Mouse (Mus musculus) left cerebral cortex, postnatal 36 days (tissue): ENCODE results near the gene Tmem161a. TPM values are rescaled to one million over a fixed set of nuclear protein-coding genes. Genes with fewer than 3 reads are reported as not detected.

Experiments
- DNase-seq, 2 experiments: peaks; one replicate each; pipeline ENCODE4 v3.0.0; 2021 to 2022; ENCODE audit warnings: low spot score in 2 of 2, mixed read lengths in 1 of 2
- intact Hi-C: fragments of 180-260 bp; cut with DNase I; formaldehyde crosslinking; loops from one replicate; pipeline ENCODE4 v1.15.1; 2025
- total RNA-seq, 2 experiments: library from RNA; stranded (reverse); gene quantifications; 2 replicates each; pipeline ENCODE4 v1.2.3; 2021

Tmem161a gene
- 10 to 100 TPM; 42.9 to 60.1 TPM for total RNA-seq

DNA sequence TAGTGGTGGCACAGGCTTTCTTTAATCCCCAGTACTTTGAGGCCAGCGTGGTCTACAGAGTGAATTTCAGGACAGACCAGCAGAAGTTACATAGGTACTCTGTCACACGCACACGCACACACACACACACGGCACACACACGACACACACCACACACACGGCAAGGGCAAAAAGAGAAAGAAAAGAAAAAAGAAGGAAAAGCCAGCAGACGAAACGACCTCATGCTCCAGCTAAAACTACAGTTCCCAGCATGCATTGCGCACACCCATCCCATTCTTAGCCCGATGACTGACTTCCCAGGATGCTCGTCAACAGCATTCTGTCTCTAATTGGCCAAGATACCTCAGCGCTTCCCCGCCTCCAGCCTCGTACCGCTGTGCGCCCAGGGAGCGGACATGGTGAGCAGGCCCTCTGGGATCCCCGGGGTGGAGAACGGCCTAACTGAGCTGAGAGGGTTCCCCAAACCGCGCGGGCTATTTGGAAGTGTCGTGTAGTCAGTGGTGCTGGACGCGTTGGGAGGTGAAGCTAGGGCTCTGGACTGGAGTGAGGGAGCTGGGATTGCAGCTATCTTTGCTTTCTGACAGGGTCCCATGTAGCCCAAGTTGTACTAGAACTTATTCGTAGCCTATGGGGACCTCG is at the start of gene Tmem161a:
Gene Tmem161a (plus strand): TSS at position 314 of the 639 bp plus-strand sequence.
- peak; percentile 89 to 91 for DNase-seq
- intact Hi-C loops = no loop called here

DNA sequence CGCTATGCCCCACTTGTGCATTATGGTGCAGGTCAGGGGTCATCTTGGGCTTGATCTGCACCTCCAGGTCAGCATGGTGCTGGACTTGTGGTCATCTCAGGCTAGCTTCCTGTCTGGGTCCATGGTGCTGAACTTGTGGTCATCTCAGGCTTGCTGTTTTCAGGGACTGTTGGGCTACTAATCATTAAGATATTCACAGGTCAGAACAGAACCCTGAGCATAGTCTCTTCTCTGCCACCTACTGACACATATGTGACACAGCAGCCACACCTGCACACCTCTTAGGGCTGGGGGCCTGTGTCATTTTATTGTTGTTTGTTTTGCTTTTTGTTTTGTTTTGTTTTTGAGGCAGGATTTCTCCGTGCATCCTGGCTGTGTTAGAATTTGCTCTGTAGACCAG is 49.3 kb upstream of the Tmem161a start:
- intact Hi-C loops = loop anchor here (2.0 to 10.0 kb wide), 2 partner anchors 38 to 208 kb away; no protein-coding TSS in a partner anchor
- no peak for DNase-seq

GRCm38 (mm10) chr8:70124992-70125391 is 47.2 kb upstream of the Tmem161a start:
- DNase-seq = no peak
- intact Hi-C loops = loop anchor here (10.0 kb wide), 1 partner anchor 210 kb away; no protein-coding TSS in a partner anchor

DNA sequence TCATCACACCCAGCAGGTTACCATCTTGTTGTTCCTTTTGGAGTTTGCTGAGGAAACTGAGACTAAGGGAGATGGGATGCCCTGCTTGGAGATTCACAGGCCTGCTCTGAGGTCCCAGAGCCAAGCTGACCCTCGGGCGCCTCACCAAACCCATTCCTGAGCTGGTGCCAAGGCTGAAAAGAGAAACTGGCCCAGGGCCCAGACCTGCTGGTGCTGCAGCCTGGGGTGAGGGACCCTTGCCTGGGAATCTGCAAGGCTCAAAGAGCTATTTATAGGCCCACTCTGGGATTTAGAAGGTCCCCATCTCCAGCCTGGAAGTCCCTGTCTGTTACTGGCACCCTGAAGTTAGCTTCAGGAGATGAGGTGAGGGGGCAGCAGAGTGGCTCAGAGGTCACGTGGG is 43.7 kb upstream of the Tmem161a start:
- intact Hi-C loops = loop anchor here (2.0 to 10.0 kb wide), 2 partner anchors 40 to 214 kb away; no protein-coding TSS in a partner anchor
- DNase-seq = peak in 1 of 2 experiments; percentile 51

DNA sequence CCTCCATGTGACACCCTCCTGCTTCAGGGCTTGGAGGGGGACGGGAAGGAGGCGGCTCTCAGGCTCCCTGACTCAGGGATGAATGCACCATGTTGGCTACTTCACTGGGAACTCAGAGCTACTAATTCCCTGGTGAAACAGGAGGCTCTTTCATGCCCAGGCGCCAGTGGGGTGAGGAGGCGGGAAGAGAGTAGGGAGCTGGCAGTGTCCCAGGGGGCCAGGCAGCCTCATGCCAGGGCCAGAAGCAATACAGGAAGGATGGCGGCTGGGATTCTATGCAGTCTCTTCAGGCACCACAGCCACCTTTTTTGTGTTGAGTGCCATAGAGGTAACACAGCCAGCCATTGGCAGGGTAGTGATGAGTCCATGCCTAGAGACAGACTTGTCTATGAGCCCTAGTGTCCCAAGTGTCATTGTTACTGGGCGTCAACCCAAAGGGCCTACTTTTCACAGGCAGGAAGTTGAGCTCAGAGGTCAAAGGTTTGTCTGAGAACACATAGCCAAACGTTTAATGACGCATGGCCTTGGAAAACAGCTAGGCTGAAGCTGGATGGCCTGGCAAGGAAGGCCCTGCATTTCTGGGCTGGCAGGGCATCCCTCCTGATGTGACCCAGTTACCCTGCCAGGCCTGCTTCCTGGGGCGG is 42.7 kb upstream of the Tmem161a start:
- intact Hi-C loops = loop anchor here (2.0 to 10.0 kb wide), 2 partner anchors 41 to 215 kb away; no protein-coding TSS in a partner anchor
- DNase-seq = peak; percentile 64 to 68

- intact Hi-C loops = no loop called here
- DNase-seq = no peak
Measured at GRCm38 (mm10) chr8:70130066-70130465, 42.1 kb upstream of the Tmem161a start.

DNA sequence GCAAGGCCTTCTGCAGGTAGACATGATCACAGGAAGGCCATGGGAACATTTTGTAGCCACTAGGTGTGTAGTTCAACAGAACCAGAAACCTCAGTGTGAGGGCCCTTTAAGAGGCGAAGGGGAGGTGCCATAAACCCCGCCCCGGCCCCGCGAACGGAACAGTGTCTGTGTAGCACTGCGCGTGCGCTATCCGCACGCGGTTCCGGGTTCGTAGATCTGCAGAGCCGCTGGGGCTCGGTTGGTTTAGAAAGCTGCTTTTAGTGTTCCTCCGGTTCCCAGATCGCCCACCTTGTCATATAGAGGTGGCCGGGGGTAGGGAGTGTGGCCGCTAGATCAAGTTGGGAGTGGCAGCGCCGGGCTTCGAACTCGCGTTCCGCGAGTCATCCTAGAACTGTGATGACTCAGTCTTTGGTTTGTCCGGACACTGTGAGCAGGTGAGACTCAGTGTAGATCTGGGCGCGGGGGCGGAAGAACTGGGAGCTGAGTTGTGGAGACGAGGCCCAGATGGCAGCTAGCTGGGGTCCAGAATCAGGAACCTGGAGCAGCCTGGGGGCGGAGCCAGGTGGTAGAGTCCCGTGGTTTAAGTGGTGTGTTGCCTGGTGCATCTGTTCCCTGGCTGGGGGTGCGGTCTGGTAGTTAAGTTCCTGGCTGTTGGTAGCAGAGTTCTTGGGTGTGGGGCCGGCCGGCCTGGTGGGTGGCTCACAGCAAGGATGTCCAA is 40.8 kb upstream of the Tmem161a start, which contains the start of gene Nr2c2ap:
Gene Nr2c2ap (plus strand): TSS at position 168 of the 718 bp plus-strand sequence.
- DNase-seq = peak; percentile 75 to 79
- intact Hi-C loops = no loop called here

DNA sequence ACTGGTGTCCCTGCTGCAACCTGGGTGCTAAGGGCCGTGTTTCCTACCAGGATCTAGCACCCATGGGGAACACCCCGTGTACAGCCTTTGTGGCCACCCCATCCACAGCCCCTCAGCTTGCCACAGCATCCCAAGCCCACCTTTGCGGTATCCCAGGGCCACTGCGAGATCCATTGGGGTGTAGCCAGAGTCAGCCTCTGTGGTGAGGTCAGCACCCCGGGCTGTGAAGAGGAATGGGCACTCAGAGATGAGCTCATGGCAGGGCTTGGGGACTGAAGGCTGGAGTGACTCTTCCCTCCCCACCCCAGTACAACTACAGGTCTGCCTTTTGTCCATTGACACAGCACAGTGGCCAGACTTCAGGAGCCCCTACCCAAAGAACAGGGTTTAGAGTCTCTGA is 38.1 kb upstream of the Tmem161a start:
- DNase-seq = no peak
- intact Hi-C loops = no loop called here

GRCm38 (mm10) chr8:70134931-70135330 is 37.2 kb upstream of the Tmem161a start:
- no peak for DNase-seq
- intact Hi-C loops = no loop called here

DNA sequence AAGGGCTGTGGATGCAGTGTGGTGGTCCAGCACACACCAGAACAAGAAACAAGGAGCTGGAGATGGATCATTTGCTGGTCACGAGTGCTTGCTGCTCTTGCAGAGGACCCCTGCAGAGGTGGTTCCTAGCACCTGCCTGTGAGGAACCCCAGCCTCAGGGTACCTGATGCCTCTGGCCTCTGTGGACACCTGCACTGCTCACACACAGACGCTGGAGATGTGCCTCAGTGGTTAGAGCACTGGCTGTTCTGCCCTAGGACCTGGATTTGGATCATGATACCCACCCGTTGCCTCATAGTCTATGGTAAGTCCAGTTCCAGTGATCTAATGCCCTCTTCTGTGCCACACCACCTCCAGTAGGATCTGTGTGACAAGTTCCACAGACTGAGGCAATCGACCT is 35.6 kb upstream of the Tmem161a start:
- DNase-seq = no peak
- intact Hi-C loops = no loop called here

DNA sequence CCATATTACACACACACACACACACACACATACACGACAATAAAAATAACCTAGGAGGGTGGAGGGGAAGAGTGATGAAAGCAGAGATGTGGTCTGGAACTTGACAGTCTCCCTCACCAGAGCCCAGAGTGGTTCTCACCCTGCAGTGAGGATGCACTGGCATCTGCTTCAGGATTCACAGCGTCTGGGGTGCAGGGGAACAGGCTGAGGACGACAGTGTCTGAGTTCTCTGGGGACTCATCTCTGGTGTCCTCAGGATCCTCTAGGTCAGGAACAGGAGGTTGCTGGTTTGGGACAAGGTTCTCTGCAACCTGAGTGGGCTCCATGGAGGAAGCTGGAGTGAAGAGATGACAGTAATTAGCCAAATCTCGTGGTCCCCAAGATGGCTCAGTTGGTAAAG is 34.3 kb upstream of the Tmem161a start:
- intact Hi-C loops = no loop called here
- DNase-seq = no peak

DNA sequence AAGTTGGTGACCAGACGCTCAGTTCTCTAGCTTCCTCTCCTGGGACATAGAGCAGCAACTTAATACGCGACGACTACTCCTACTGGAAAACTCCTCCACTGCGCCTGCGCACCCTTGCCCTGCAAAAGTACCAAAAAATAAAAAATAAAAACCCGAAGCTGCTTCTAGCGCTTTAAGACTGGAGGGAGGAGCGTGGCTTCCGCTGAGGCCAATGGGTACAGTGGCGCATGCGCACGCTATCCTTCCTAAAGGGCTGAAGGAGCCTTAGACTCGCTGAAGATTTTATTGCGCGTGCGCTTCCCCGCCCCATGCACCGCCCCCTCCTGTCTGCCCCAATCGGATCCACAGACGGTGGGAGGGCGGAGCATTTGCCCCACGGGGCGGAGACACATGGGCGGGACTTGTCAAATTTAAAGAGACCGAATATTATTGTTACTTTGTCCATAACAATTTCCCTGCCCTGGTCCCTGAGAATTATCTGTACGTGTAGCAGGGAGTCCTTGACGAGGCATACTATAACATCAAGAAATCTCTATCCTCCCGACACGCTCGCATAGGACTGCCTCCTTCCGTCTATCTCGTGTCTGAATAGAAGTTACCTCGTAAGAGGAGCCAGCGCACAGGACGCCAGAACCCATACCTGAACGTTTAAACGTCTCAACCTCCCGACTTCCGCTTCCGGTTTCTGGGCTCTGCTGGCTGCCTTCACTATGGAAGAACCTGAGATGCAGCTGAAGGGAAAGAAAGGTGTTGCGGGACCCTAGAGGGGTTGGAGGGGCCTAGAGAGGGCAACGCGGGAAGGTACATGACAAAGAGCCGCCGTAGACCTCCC is 32.9 kb upstream of the Tmem161a start, which contains the start of the genes Rfxank, Borcs8 and Mef2b:
Gene Rfxank (minus strand): TSS at position 129 of the 832 bp plus-strand sequence.
Gene Borcs8 (plus strand): TSS at position 474 of the 832 bp plus-strand sequence.
Gene Mef2b (plus strand): TSS at position 686 of the 832 bp plus-strand sequence.
- intact Hi-C loops = no loop called here
- DNase-seq = peak; percentile 97 to 98

DNA sequence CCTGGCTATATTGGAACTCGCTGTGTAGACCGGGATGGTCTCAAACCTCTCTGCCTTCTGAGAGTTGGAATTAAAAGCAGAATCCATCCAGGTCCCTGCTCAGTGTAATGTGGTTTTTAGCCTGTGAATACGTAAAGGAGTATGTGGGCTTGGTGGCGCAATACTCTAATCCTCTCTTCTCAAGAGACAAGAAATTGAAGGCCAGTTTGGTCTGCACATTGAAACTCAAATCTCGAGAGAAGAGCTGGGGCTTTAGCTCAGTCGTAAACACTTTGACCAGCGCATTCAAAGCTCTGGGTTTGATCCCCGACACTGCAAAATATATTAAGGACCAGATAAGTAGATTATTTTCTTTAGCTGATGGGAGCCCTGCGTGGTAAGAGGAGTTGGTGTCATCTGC is 32.2 kb upstream of the Tmem161a start:
- intact Hi-C loops = no loop called here
- no peak for DNase-seq

DNA sequence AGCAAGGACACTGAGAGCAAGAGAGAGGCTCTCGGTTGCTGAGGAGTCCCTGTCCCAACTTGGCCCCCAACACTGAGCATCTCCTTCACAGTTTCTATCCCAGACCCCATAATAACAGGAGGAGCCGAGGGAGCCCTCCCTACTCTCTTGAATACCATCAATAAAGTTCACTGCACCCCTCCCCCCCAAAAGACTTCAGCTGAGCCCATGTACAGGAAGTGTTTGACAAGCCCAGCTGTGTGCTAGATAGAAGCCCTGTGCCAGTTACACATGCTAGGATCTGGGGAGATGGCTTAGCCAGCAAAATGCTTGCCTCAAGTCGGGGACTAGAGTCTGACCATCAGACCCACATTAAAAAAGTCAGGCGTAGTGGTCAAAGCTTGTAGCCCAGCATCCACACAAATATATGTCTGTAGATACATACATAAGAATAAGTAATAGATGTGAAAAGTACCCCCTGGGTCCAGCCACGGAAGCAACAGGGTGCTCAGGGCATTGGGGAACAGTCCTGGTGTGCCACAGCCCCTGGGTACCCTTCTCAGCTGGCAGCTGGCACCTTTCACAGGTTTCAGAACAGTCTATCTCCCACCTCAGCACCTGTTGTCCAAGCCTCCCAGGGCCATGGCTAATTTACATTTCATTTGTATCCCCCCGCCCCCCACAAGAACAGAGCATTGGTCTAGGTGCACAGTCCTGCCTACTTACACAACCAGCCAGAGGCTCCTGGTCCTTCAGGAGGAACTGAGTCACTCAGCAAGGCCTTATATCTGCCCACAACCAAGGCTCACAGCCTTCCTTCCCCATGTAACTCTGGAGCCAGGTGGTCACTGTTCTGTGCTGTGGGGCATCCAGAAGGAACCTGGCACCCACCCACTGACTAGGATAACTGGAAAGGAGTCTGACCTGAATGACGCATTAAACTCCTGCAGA is 24.2 kb upstream of the Tmem161a start:
- no peak for DNase-seq
- intact Hi-C loops = no loop called here

- intact Hi-C loops = no loop called here
- no peak for DNase-seq
Measured at GRCm38 (mm10) chr8:70150158-70150557, 22.0 kb upstream of the Tmem161a start.

GRCm38 (mm10) chr8:70152537-70153257 is 19.5 kb upstream of the Tmem161a start:
- peak; percentile 21 to 22 for DNase-seq
- intact Hi-C loops = no loop called here

DNA sequence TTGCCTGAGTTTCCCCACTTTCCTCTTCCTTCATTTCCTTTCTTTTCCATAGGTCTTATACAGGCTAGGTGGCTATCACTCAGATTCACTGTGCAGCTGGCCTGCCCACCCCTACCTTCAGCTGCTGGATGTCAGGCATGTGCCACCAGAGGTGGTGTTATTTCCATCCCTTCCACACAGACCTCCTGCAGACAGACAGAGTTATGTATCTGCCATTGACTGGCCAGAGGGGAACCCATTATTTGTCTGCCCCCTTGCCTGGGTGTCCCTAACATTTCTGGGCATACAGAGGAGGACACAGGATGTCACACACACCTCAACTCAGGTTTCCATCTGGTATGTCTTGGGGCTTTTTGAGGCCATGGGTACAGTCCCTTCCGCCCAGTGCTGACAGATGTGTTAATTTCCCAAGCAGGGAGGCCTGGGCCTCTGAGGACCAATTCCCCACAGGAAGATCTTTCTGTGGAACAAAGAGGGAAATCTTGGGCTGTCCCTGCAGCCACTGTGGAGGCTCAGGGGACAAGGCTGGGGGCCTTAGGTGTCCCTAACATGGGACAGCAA is 14.8 kb upstream of the Tmem161a start:
- intact Hi-C loops = no loop called here
- no peak for DNase-seq
